Mouse (Mus musculus): ENCODE results near the gene Stoml3. TPM values are rescaled to one million over a fixed set of nuclear protein-coding genes. Genes with fewer than 3 reads are reported as not detected.

The Stoml3 gene
- total RNA-seq (2021), result not detected
- long read RNA-seq, experiment 1, result 0 reads
- long read RNA-seq, experiment 2, result 0 reads

GRCm38 (mm10) chr3:53488353-53488752 lies at the start of gene Stoml3:
Gene Stoml3 (plus strand): TSS chr3:53488653.
- no peak for DNase-seq

GRCm38 (mm10) chr3:53445540-53445939 lies 42.9 kb upstream of the Stoml3 start:
- DNase-seq, result no peak

DNA sequence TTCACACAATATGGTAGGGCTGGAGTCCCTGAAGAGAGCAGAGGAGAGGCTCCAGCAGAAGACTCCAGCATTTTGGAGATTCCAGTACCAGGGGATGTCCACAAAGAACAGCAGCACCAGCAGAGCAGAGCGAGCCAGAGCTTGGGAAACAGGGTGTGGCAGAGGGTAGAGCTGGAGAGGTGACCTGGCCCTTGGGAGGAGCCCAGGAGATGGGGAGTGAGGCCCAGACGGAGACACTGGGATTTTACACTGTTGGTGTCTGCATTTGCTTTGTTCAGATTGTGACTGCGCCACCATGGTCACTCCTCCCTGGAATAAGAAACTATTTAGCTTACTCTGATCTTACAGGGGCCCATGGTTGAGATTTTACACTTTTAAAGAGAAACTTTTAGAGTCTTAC lies 41.7 kb upstream of the Stoml3 start:
- DNase-seq, result no peak

DNA sequence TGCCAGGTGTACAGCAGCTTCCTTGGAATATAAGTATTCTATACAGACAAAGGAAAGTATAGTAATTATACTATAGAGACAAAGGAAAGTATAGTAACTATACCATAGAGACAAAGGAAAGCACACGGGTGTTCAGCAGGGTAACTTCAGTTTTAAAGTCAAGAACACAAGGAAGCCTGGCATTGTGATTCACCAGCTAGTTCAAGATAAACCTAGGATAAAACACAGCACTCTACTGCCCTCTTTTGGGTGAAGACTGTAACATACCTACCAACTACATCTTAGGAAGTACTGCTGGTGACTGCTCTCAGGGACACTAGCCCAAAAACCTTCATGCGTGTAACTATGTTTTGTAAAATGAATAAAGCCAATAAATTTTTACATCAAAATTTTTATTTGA lies 40.2 kb upstream of the Stoml3 start:
- DNase-seq, result no peak

- no peak for DNase-seq
Observed at GRCm38 (mm10) chr3:53450666-53451065, 37.8 kb upstream of the Stoml3 start.

DNA sequence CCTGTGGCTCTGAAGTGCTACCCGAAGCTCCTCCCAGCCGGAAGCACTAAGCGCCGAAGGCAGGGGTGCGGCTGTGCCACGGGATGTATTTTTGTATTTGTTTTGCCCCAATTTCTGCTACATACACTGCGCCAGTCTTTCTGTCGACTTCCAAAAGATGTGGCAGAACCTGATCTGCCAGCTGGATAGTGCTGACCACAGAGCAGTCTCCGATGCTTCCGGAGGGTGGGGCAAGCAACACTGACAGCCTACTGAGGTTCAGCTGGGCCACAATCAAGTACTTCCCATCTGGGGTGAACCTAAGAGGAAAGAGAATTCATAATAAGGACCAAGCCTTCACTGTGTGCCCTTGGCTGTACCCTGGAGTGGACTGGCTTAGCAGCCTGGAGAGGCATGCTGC lies 36.1 kb upstream of the Stoml3 start:
- DNase-seq, result no peak

- no peak for DNase-seq
Observed at GRCm38 (mm10) chr3:53453346-53453745, 35.1 kb upstream of the Stoml3 start.

DNA sequence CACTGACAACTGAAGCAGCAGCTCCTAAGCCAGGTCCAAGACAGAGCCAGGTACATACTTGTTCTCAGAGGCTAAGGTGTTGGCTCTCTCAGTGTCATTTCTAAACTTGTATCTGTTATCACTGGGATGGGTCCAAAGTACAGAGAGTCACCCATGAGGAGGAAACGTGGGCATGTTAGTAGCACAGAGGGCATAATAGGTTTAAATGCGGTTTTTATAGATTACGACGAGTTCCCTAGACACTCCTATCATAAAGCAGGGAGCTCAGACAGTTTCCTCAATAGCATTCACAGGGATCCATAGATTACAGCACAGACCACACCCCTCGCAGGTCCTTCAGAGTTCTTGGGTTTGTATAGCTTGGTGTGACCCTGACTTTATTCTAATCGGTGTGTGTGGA lies 34.4 kb upstream of the Stoml3 start:
- no peak for DNase-seq

GRCm38 (mm10) chr3:53454561-53454960 lies 33.9 kb upstream of the Stoml3 start:
- no peak for DNase-seq

- DNase-seq, result no peak
Observed at GRCm38 (mm10) chr3:53454984-53455383, 33.5 kb upstream of the Stoml3 start.

- no peak for DNase-seq
Observed at GRCm38 (mm10) chr3:53457750-53458149, 30.7 kb upstream of the Stoml3 start.

DNA sequence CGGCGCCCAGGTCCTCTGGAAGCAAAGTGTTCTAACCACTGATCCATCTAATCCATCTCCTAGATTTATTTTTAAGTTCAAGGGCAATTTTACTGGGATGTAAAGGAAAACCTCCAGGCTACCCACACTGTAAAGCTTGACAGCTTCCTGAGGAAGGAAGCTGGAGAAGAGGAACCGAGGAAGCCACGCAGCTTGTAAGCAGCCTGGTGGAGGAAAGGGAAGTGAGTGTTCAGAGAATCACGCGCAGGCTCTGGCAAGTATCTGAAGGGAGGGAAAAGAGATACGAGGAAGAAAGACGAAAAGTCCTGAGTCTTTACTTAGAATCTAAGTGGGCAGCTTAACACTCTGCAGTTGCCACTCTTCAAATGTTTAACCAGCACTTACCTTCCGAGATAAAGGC lies 28.3 kb upstream of the Stoml3 start:
- no peak for DNase-seq

DNA sequence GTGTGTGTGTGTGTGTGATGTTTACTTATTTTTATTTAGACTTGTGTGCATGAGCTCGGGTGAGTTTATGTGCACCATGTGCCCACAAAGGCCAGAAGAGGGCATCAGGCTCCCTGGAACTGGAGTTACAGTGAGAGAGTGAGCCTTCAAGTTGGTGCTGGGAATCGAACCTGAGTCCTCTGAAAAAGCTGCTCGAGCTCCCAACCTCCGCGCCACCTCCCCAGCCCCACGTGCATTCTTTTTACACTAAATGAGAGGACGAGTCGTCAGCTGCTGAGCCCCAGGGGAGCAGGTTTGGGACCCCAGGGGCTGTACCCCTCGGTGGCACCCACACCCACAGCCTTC lies 25.8 kb upstream of the Stoml3 start:
- no peak for DNase-seq

GRCm38 (mm10) chr3:53463046-53463764 lies 25.2 kb upstream of the Stoml3 start, which contains the start of the genes Nhlrc3 and Proser1:
Gene Nhlrc3 (minus strand): TSS chr3:53463332.
Gene Proser1 (plus strand): TSS chr3:53463666.
- peak; percentile 96 for DNase-seq

DNA sequence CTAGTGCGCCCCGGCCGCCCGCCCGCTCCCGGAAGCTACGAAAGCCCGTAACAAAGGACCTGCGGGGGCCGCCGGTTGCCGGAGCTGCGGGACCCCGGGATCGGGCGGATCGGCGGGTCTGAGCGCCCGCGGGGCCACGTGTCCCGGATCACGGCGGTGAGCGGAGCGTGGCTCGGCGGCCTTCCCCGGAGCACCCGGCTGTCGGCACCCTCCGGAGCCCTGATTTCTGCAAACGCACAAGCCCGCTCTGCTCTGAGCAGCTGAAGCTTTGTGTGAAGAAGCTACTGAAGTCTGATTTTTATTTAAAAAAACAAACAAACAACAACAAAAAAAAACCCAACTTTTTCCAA lies 24.7 kb upstream of the Stoml3 start:
- no peak for DNase-seq

- no peak for DNase-seq
Observed at GRCm38 (mm10) chr3:53464146-53464698, 24.2 kb upstream of the Stoml3 start.

GRCm38 (mm10) chr3:53465330-53465729 lies 23.1 kb upstream of the Stoml3 start:
- no peak for DNase-seq

DNA sequence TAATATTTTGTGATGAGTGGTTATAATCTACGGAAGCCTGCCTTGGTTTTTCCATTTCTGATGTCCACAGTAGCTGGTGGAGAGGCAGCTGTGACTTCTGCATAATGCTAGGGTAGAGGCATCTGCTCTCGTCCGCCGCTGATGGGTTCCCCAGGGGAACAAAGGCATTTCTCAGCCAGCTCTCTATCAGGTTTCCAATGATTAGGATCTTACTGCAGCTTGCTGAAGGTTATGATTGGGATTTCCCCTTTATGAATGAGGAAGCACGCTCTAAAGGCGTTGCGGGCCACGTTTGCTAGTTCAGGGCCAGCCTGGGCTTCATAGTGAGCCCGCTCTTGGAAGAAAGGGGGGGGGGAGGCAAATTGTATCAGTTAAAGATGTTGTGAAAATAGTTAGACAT lies 22.0 kb upstream of the Stoml3 start:
- DNase-seq, result no peak

DNA sequence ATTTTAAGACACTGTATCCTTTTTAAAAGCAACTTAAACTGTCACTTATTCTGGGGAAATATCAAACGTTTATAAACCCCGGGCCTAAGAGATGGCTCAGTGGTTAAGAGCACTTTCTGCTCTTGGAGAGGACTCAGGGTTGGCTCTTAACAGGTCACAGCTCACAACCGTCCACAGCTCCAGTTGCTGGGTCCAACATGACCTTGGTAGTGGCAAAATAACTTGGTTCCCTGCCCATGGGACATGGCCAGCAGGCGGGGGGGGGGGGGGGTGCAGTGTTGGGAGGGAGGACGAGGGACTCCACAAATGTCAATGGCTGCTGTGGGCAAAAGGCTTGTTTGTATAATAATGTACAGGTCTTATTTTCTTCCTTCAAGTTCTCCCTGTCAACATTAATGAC lies 21.1 kb upstream of the Stoml3 start:
- peak; percentile 21 for DNase-seq

GRCm38 (mm10) chr3:53469650-53470049 lies 18.8 kb upstream of the Stoml3 start:
- no peak for DNase-seq

GRCm38 (mm10) chr3:53472061-53472460 lies 16.4 kb upstream of the Stoml3 start:
- no peak for DNase-seq

- no peak for DNase-seq
Observed at GRCm38 (mm10) chr3:53474179-53474578, 14.3 kb upstream of the Stoml3 start.

DNA sequence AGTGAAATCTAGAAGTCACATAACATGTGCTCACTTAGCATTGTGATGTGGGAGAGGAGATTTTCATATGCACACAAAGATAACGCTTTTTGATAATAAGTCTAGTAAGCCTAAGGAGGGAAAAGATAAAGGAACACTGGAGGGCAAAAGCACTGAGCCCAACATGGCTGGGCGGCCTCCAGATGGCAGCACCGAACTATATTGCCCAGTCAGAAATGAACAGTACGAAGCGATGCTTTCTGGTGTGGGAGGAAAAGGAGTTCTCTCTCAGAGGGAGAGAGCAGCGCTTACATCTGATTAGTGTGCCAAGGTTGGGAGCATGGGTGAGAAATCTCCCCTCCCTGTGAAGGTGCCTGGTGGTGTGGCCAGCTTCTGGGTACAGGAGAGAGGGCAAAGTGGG lies 12.6 kb upstream of the Stoml3 start:
- peak; percentile 8 for DNase-seq

GRCm38 (mm10) chr3:53477468-53477867 lies 11.0 kb upstream of the Stoml3 start:
- peak; percentile 72 for DNase-seq

Data from gastrocnemius, postnatal 25 days (tissue).